Mouse (Mus musculus): Measurements from ENCODE around the gene Dmac1.

Dmac1 gene

GRCm38 (mm10) chr4:75278197-75279175, at the start of gene Dmac1:
TSS of gene Dmac1 (minus strand) at chr4:75278305.
- Histone ChIP-seq H3K4me1 (replicated peaks; ENCODE audit: low read depth, low read length) (peaks cover 5% of the 10 kb centered on the region), H3K9me3 (ENCODE audit: low read length) (no peaks in the 10 kb centered on the region), H3K27me3 (ENCODE audit: insufficient read depth, low read length) (no peaks in the 10 kb centered on the region)

GRCm38 (mm10) chr4:75315431-75315830, 37.3 kb upstream of the Dmac1 start:
- H3K27me3 ChIP-seq (ENCODE audit: insufficient read depth, low read length): no peaks in the 10 kb centered on the region

More at GRCm38 (mm10) chr4:75278197-75279175, at the start of gene Dmac1:
- peaks cover 10% of the 10 kb centered on the region for H3K36me3 ChIP-seq (ENCODE audit: insufficient read depth, low read length)
- peak within 1 kb of the TSS; percentile 96 for H3K4me3 ChIP-seq (replicated peaks; ENCODE audit: low read length)
- TF ChIP-seq CTCF (conservative IDR thresholded peaks at IDR 0.05; ENCODE audit: low read length): no peak
- no peak for TF ChIP-seq POU5F1 (IDR thresholded peaks at IDR 0.05; ENCODE audit: borderline replicate concordance, low read length)
- TF ChIP-seq NANOG (IDR thresholded peaks at IDR 0.05; ENCODE audit: borderline replicate concordance, low read length): no peak

GRCm38 (mm10) chr4:75315007-75315406, 36.9 kb upstream of the Dmac1 start:
- Histone ChIP-seq H3K4me3 (replicated peaks; ENCODE audit: low read length) (no peak overlapping the region), H3K9me3 (ENCODE audit: low read length) (peaks cover 34% of the 10 kb centered on the region), H3K36me3 (ENCODE audit: insufficient read depth, low read length) (peaks cover 11% of the 10 kb centered on the region; the same call in 1 of the 2 replicates), H3K27me3 (ENCODE audit: insufficient read depth, low read length) (no peaks in the 10 kb centered on the region), H3K4me1 (replicated peaks; ENCODE audit: low read depth, low read length) (no peaks in the 10 kb centered on the region)
- no peak for TF ChIP-seq NANOG (IDR thresholded peaks at IDR 0.05; ENCODE audit: borderline replicate concordance, low read length)

More at GRCm38 (mm10) chr4:75315431-75315830, 37.3 kb upstream of the Dmac1 start:
- TF ChIP-seq CTCF (conservative IDR thresholded peaks at IDR 0.05; ENCODE audit: low read length) (no peak), POU5F1 (IDR thresholded peaks at IDR 0.05; ENCODE audit: borderline replicate concordance, low read length) (no peak), NANOG (IDR thresholded peaks at IDR 0.05; ENCODE audit: borderline replicate concordance, low read length) (no peak)
- no peaks in the 10 kb centered on the region for H3K4me1 ChIP-seq (replicated peaks; ENCODE audit: low read depth, low read length)
- H3K9me3 ChIP-seq (ENCODE audit: low read length): peaks cover 30% of the 10 kb centered on the region
- H3K36me3 ChIP-seq (ENCODE audit: insufficient read depth, low read length): peaks cover 8% of the 10 kb centered on the region; the same call in 1 of the 2 replicates
- H3K4me3 ChIP-seq (replicated peaks; ENCODE audit: low read length): no peak overlapping the region

- Histone ChIP-seq H3K4me3 (replicated peaks; ENCODE audit: low read length) (no peak overlapping the region), H3K36me3 (ENCODE audit: insufficient read depth, low read length) (peaks cover 11% of the 10 kb centered on the region; the same call in 1 of the 2 replicates), H3K4me1 (replicated peaks; ENCODE audit: low read depth, low read length) (no peaks in the 10 kb centered on the region), H3K9me3 (ENCODE audit: low read length) (peaks cover 34% of the 10 kb centered on the region), H3K27me3 (ENCODE audit: insufficient read depth, low read length) (no peaks in the 10 kb centered on the region)
- TF ChIP-seq CTCF (conservative IDR thresholded peaks at IDR 0.05; ENCODE audit: low read length) (no peak), POU5F1 (IDR thresholded peaks at IDR 0.05; ENCODE audit: borderline replicate concordance, low read length) (no peak), NANOG (IDR thresholded peaks at IDR 0.05; ENCODE audit: borderline replicate concordance, low read length) (no peak)
These were observed 33.8 kb upstream of the Dmac1 start for GRCm38 (mm10) chr4:75311918-75312317.

- H3K4me3 ChIP-seq (replicated peaks; ENCODE audit: low read length): no peak overlapping the region
- peaks cover 11% of the 10 kb centered on the region; the same call in 1 of the 2 replicates for H3K36me3 ChIP-seq (ENCODE audit: insufficient read depth, low read length)
- H3K27me3 ChIP-seq (ENCODE audit: insufficient read depth, low read length): no peaks in the 10 kb centered on the region
- H3K9me3 ChIP-seq (ENCODE audit: low read length): peaks cover 34% of the 10 kb centered on the region
- no peaks in the 10 kb centered on the region for H3K4me1 ChIP-seq (replicated peaks; ENCODE audit: low read depth, low read length)
- TF ChIP-seq NANOG (IDR thresholded peaks at IDR 0.05; ENCODE audit: borderline replicate concordance, low read length): no peak
- no peak for TF ChIP-seq POU5F1 (IDR thresholded peaks at IDR 0.05; ENCODE audit: borderline replicate concordance, low read length)
- no peak for TF ChIP-seq CTCF (conservative IDR thresholded peaks at IDR 0.05; ENCODE audit: low read length)
These were observed 33.2 kb upstream of the Dmac1 start for GRCm38 (mm10) chr4:75311305-75311704.

GRCm38 (mm10) chr4:75300205-75300972, 22.3 kb upstream of the Dmac1 start:
- no peak for TF ChIP-seq CTCF (conservative IDR thresholded peaks at IDR 0.05; ENCODE audit: low read length)
- TF ChIP-seq NANOG (IDR thresholded peaks at IDR 0.05; ENCODE audit: borderline replicate concordance, low read length): peak; percentile 86
- H3K36me3 ChIP-seq (ENCODE audit: insufficient read depth, low read length): peaks cover 10% of the 10 kb centered on the region; the same call in 1 of the 2 replicates

GRCm38 (mm10) chr4:75292315-75292714, 14.2 kb upstream of the Dmac1 start:
- Histone ChIP-seq H3K4me3 (replicated peaks; ENCODE audit: low read length) (no peak overlapping the region), H3K27me3 (ENCODE audit: insufficient read depth, low read length) (no peaks in the 10 kb centered on the region), H3K9me3 (ENCODE audit: low read length) (no peaks in the 10 kb centered on the region), H3K36me3 (ENCODE audit: insufficient read depth, low read length) (no peaks in the 10 kb centered on the region), H3K4me1 (replicated peaks; ENCODE audit: low read depth, low read length) (no peaks in the 10 kb centered on the region)
- TF ChIP-seq POU5F1 (IDR thresholded peaks at IDR 0.05; ENCODE audit: borderline replicate concordance, low read length) (no peak), NANOG (IDR thresholded peaks at IDR 0.05; ENCODE audit: borderline replicate concordance, low read length) (no peak), CTCF (conservative IDR thresholded peaks at IDR 0.05; ENCODE audit: low read length) (no peak)

More at GRCm38 (mm10) chr4:75300205-75300972, 22.3 kb upstream of the Dmac1 start:
- H3K4me1 ChIP-seq (replicated peaks; ENCODE audit: low read depth, low read length): peaks cover 4% of the 10 kb centered on the region; the same call in 1 of the 2 replicates
- H3K27me3 ChIP-seq (ENCODE audit: insufficient read depth, low read length): no peaks in the 10 kb centered on the region
- H3K4me3 ChIP-seq (replicated peaks; ENCODE audit: low read length): no peak overlapping the region
- peaks cover 38% of the 10 kb centered on the region for H3K9me3 ChIP-seq (ENCODE audit: low read length)

GRCm38 (mm10) chr4:75291142-75291541, 13.0 kb upstream of the Dmac1 start:
- no peaks in the 10 kb centered on the region for H3K27me3 ChIP-seq (ENCODE audit: insufficient read depth, low read length)
- H3K36me3 ChIP-seq (ENCODE audit: insufficient read depth, low read length): no peaks in the 10 kb centered on the region
- H3K4me1 ChIP-seq (replicated peaks; ENCODE audit: low read depth, low read length): no peaks in the 10 kb centered on the region
- TF ChIP-seq POU5F1 (IDR thresholded peaks at IDR 0.05; ENCODE audit: borderline replicate concordance, low read length) (no peak), CTCF (conservative IDR thresholded peaks at IDR 0.05; ENCODE audit: low read length) (no peak)
- H3K4me3 ChIP-seq (replicated peaks; ENCODE audit: low read length): no peak overlapping the region
- no peaks in the 10 kb centered on the region for H3K9me3 ChIP-seq (ENCODE audit: low read length)

Measured in E14TG2a.4 (cell line).